Mouse (Mus musculus) central nervous system, embryonic 18 days (tissue): ENCODE measurements around the gene Cldn34b3. TPM values are rescaled to one million over a fixed set of nuclear protein-coding genes. Genes with fewer than 3 reads are reported as not detected.

Source experiments
- polyA plus RNA-seq: library from polyadenylated mRNA; depleted of rRNA; stranded (reverse); fragments of >200 nt; gene quantifications from 2 replicates; pipeline ENCODE4 v1.2.3, GENCODE M21; 2012; rRNA removed

The Cldn34b3 gene
- polyA plus RNA-seq, result not detected in 2 replicates

DNA sequence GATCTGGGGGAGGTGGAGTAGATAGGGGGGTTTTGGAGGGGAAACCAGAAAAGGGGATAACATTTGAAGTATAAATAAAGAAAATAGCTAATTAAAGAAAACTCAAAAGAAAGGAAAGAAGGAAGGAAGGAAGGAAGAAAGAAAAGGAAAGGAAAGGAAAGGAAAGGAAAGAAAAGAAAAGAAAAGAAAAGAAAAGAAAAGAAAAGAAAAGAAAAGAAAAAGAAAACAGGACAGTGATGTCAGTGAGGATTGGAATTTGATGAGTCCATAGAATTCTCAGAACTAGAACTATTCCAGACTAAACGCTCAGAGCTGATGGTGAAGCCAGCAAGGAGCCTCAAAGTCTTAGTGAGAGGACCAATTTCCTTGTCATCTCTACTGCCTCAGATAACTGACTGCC lies at the start of gene Cldn34b3:
Cldn34b3 (plus strand) TSS at position 301 of the 400 bp plus-strand sequence.

Other genes with a start within 250 kb of the Cldn34b3 start
- gene Cldn34b4, start 129.0 kb downstream of the Cldn34b3 start, polyA plus RNA-seq, result not detected in 2 replicates